8 mouse cellular contexts compared by ENCODE assay signal in genomic region chr10:54032316-54033092, GRCm38 (mm10). TPM values are rescaled to one million over a fixed set of nuclear protein-coding genes. Genes with fewer than 3 reads are reported as not detected.
A peak's percentile ranks its signal among the peaks of the same experiment; 100 is the strongest.
DNase-seq lines count a peak whose midpoint lies in the region; ATAC-seq lines count a peak whose summit lies in the region.

No protein-coding gene starts in this region.

- peak; percentile 36 to 85 for DNase-seq in adrenal gland, adult (ENCODE audit: inconsistent age in 2 of 2, low spot score in 1 of 2)
- no peak for DNase-seq in adrenal gland, postnatal 4 days (ENCODE audit: low spot score in 2 of 2)
- DNase-seq in adrenal gland, postnatal 25 days = peak; percentile 62
- peak; percentile 71 to 72 for DNase-seq in heart, postnatal 14 days
- DNase-seq in lung, postnatal 14 days = peak; percentile 28
- no peak for DNase-seq in midbrain, embryonic 14.5 days
- no peak for DNase-seq in cerebellum, postnatal 36 days
- DNase-seq in layer of hippocampus, adult 9-10 months (ENCODE audit: low spot score) = no peak

- WGBS in midbrain, embryonic 14.5 days = 94% methylated on average over 9 of the region's 9 CpGs

- intact Hi-C loops in heart, postnatal 14 days (cut with DNase I) = no loop called here

- no peak overlapping the region for H3K27ac ChIP-seq in midbrain, embryonic 14.5 days (replicated peaks; ENCODE audit: low read depth, low read length)

- ATAC-seq in midbrain, embryonic 14.5 days (ENCODE audit: low FRiP score, low TSS enrichment) = no peak

- no peaks in the 10 kb centered on the region for H3K27me3 ChIP-seq in midbrain, embryonic 14.5 days (ENCODE audit: control insufficient read depth, insufficient read depth, low read length)

- H3K4me3 ChIP-seq in midbrain, embryonic 14.5 days (replicated peaks; ENCODE audit: low read depth, low read length) = no peak overlapping the region

- H3K4me1 ChIP-seq in midbrain, embryonic 14.5 days (ENCODE audit: control insufficient read depth, insufficient read depth, low read length) = no peaks in the 10 kb centered on the region

- no peak overlapping the region for H3K9ac ChIP-seq in midbrain, embryonic 14.5 days (replicated peaks; ENCODE audit: low read length)

- no peaks in the 10 kb centered on the region for H3K36me3 ChIP-seq in midbrain, embryonic 14.5 days (ENCODE audit: control insufficient read depth, insufficient read depth, low read length)

- no peaks in the 10 kb centered on the region for H3K9me3 ChIP-seq in midbrain, embryonic 14.5 days (ENCODE audit: control insufficient read depth, low read length)

- no peak overlapping the region for H3K4me2 ChIP-seq in midbrain, embryonic 14.5 days (ENCODE audit: low read length)

RNA-seq across cellular contexts. Expression of gene Man1a, which starts 43.9 kb away (rescaled TPM):
- 10 to 100 TPM; 63.2 to 67.2 TPM for total RNA-seq in adrenal gland, postnatal 4 days (2021)
- total RNA-seq in adrenal gland, postnatal 25 days (2021) = 112 and 126 TPM in 2 replicates
- 10 to 100 TPM; 32.1 to 36.6 TPM for total RNA-seq in heart, postnatal 14 days (2021)
- 5.8 and 6.4 TPM in 2 replicates for polyA plus RNA-seq in midbrain, embryonic 14.5 days (2014; fragmentation: Nextera tagmentation; extraction: Ambion mirVana)

Comparison
In these comparisons a context has a peak if more than half of its experiments do, and no peak if none do; other contexts are left out.
1. DNase-seq: peak in adrenal gland, adult (2 of 2), adrenal gland, postnatal 25 days (single experiment), heart, postnatal 14 days (2 of 2) and lung, postnatal 14 days (single experiment); none in adrenal gland, postnatal 4 days (0 of 2), midbrain, embryonic 14.5 days (single experiment), cerebellum, postnatal 36 days (0 of 2) and layer of hippocampus, adult 9-10 months (single experiment).